Mouse (Mus musculus) lung, postnatal 0 days (tissue): Measurements from ENCODE around the gene Prps2. TPM values are rescaled to one million over a fixed set of nuclear protein-coding genes. Genes with fewer than 3 reads are reported as not detected.

Experiments
- ATAC-seq: fragments of 200-750 bp; cut with Nextera tagmentation; 2 replicates; pipeline ENCODE4 v1.8.0; 2017; ENCODE audit warnings: moderate library complexity
- DNase-seq: peaks from one replicate; pipeline ENCODE4 v3.0.0-alpha.2; 2016; ENCODE audit warnings: low spot score
- H3K27ac ChIP-seq: fragments of 300-500 bp; sonication (generic); 2 replicates; pipeline ENCODE4 v1.5.1; 2014; ENCODE audit warnings: antibody characterized with exemption, mild to moderate bottlenecking, low read length, mixed read lengths
- H3K27me3 ChIP-seq: fragments of 300-500 bp; sonication (generic); replicated peaks from 2 replicates; pipeline ENCODE4 v1.6.1; 2014; ENCODE audit warnings: low read length, mixed read lengths; ENCODE audit not compliant: insufficient read depth
- H3K36me3 ChIP-seq: fragments of 300-500 bp; sonication (generic); 2 replicates; pipeline ENCODE4 v1.6.1; 2014; ENCODE audit warnings: low read length, mixed read lengths; ENCODE audit not compliant: insufficient read depth
- H3K4me1 ChIP-seq: fragments of 300-500 bp; sonication (generic); 2 replicates; pipeline ENCODE4 v1.6.1; 2014; ENCODE audit warnings: antibody characterized with exemption, low read depth, low read length, mixed read lengths; ENCODE audit not compliant: insufficient read depth
- H3K4me2 ChIP-seq: fragments of 300-500 bp; sonication (generic); replicated peaks from 2 replicates; pipeline ENCODE4 v1.6.1; 2014; ENCODE audit warnings: low read depth, mild to moderate bottlenecking, low read length, moderate library complexity, mixed read lengths
- H3K4me3 ChIP-seq: fragments of 300-500 bp; sonication (generic); 2 replicates; pipeline ENCODE4 v1.5.1; 2014; ENCODE audit warnings: low read depth, low read length
- H3K9ac ChIP-seq: fragments of 300-500 bp; sonication (generic); replicated peaks from 2 replicates; pipeline ENCODE4 v1.6.1; 2014; ENCODE audit warnings: low read depth, mild to moderate bottlenecking
- H3K9me3 ChIP-seq: fragments of 300-500 bp; sonication (generic); 2 replicates; pipeline ENCODE4 v1.6.1; 2016; ENCODE audit warnings: low read length, mixed read lengths
- CTCF ChIP-seq: IDR thresholded peaks from 2 replicates; pipeline ENCODE4 v1.5.1; 2016; ENCODE audit warnings: antibody characterized with exemption, mild to moderate bottlenecking
- EP300 ChIP-seq: IDR thresholded peaks from 2 replicates; pipeline ENCODE4 v1.6.1; 2016; ENCODE audit warnings: antibody characterized with exemption, mild to moderate bottlenecking, control low read depth
- WGBS: fragments of 180-500 bp; shearing (Covaris S2); extraction: QIAGEN DNeasy Blood & Tissue Kit; methylation state at CpG from one replicate; pipeline ENCODE4 v1.1.7; 2014; 5-methylcytosine and 5-hydroxymethylcytosine counted together
- polyA plus RNA-seq: library from polyadenylated mRNA; unstranded; fragments of >200 nt; fragmentation: Nextera tagmentation; extraction: Ambion mirVana; gene quantifications from 2 replicates; pipeline ENCODE4 v1.2.1, GENCODE M21; 2015

Gene Prps2
- polyA plus RNA-seq, 1 experiment from 2014 or later = 18.9 TPM

DNA sequence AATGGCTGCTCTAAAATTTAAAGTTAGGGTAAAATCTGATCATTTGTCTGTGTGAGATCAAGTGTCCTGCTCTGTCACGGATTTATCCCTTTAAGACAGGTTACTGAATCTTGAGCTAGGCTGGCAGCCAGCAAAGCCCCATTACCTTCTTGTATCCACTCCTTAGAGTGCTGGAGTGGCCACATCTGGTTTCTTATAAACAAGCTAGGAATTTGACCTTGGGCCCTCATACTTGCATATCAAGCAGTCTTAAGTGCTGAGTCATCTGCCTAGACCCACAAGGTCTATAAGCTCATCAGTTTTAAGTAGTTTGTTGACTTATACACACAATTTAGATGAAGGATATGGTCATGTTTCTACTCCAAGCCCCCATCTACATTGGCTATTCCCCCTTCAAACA, 38.2 kb downstream of the Prps2 start:
- Histone ChIP-seq H3K4me1 (no peaks in the 10 kb centered on the region), H3K4me3 (no peak overlapping the region), H3K27ac (no peak overlapping the region), H3K4me2 (no peak overlapping the region), H3K27me3 (no peaks in the 10 kb centered on the region), H3K9me3 (no peaks in the 10 kb centered on the region), H3K36me3 (no peaks in the 10 kb centered on the region), H3K9ac (no peak overlapping the region)
- 41% methylated on average over 1 of the region's 1 CpGs for WGBS
- peak; percentile 70 for ATAC-seq
- TF ChIP-seq CTCF = no peak
- peak; percentile 40; the same call in 1 of the 2 replicates for TF ChIP-seq EP300
- DNase-seq = peak; percentile 17

DNA sequence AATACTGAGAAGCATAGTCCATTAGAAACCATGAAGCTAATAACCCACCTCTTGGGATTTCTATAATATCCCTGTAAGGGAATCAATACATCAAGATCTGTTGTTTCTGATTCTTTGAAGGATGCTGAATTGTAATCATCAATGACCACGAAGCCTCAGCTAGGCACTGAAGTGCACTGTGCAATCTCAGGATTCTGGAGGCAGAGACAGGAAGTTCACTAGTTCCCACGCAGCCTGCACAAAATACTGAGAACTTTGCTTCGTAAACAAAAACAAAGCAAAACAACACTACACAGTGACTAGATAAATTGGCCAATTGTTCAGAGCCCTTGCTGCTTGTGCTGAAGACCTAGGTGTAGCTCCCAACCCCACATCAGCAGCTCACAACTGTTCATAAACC, 40.7 kb downstream of the Prps2 start:
- Histone ChIP-seq H3K36me3 (no peaks in the 10 kb centered on the region), H3K9ac (no peak overlapping the region), H3K9me3 (no peaks in the 10 kb centered on the region), H3K27ac (no peak overlapping the region), H3K27me3 (no peaks in the 10 kb centered on the region), H3K4me2 (no peak overlapping the region), H3K4me1 (no peaks in the 10 kb centered on the region), H3K4me3 (no peak overlapping the region)
- DNase-seq (no peak), ATAC-seq (no peak)
- no peak for TF ChIP-seq CTCF
- 77% methylated on average over 3 of the region's 3 CpGs for WGBS

DNA sequence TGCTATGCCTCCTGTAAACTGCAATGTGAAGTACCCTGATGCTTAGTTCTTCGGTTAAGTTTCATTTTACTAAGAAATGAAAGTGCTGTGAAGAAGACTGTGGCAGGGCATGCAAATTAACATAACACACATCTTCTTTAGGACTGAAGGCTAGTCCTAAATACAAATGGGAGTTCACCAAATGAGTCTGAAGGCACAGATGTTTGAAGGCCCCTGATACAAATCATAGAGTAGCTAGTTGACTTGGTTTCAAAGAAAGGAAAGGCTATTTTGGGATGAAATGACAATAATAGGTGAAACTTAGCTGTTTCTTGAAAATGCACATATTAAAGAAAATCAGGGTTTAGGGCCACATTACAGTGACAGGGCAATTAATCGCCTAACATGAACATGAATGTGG, 42.4 kb downstream of the Prps2 start:
- Histone ChIP-seq H3K9me3 (no peaks in the 10 kb centered on the region), H3K4me3 (no peak overlapping the region), H3K27ac (no peak overlapping the region), H3K4me2 (no peak overlapping the region), H3K9ac (no peak overlapping the region), H3K4me1 (no peaks in the 10 kb centered on the region), H3K36me3 (no peaks in the 10 kb centered on the region), H3K27me3 (no peaks in the 10 kb centered on the region)
- no peak for DNase-seq
- WGBS = 83% methylated on average over 2 of the region's 2 CpGs
- no peak for ATAC-seq
- no peak for TF ChIP-seq EP300
- TF ChIP-seq CTCF = no peak

DNA sequence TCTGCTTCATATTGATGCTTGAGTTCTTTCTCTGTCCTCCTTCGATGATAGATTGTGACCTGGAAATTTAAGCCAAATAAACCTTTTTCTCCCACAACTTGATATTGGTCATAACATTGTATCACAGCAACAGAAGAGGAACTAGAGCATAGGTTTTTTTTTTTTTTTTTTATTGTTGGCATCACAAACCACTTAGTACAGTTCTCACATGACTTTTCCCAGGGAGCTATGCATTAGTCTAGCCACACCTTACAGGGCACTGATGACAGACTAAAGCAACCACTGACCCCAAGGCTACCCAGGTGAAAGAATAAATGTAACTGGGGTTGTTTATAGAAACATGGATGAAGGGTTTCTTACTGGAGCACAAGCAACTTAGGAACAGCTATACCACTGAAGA, 44.6 kb downstream of the Prps2 start:
- Histone ChIP-seq H3K4me2 (no peak overlapping the region), H3K36me3 (no peaks in the 10 kb centered on the region), H3K9me3 (no peaks in the 10 kb centered on the region), H3K9ac (no peak overlapping the region), H3K27ac (no peak overlapping the region), H3K27me3 (no peaks in the 10 kb centered on the region), H3K4me1 (no peaks in the 10 kb centered on the region), H3K4me3 (no peak overlapping the region)
- TF ChIP-seq CTCF (no peak), EP300 (no peak)
- ATAC-seq = no peak
- no peak for DNase-seq
- 96% methylated on average over 1 of the region's 1 CpGs for WGBS

DNA sequence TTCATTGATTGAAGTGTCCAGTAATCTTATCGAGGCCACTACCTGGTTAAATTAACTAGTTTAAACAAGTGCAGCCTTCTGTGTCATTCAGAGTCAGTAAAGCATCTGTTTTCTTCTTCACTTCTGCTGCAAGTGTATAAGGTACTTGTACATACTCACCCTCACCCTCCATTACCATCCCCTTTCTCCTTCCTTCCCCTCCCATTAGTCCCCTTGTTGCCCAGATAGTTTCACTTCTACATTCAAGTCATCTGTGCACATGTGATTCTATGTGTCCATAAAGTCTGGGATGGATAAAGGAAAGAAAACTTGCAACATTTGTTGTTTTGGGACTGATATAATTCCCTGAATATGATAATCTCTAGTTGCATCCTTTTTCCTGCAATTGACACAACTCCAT, 48.0 kb downstream of the Prps2 start:
- DNase-seq (no peak), ATAC-seq (no peak)
- 77% methylated on average over 1 of the region's 1 CpGs for WGBS
- Histone ChIP-seq H3K27ac (no peak overlapping the region), H3K36me3 (no peaks in the 10 kb centered on the region), H3K4me3 (no peak overlapping the region), H3K9me3 (no peaks in the 10 kb centered on the region), H3K9ac (no peak overlapping the region), H3K4me2 (no peak overlapping the region), H3K4me1 (no peaks in the 10 kb centered on the region), H3K27me3 (no peaks in the 10 kb centered on the region)
- TF ChIP-seq EP300 = no peak
- no peak for TF ChIP-seq CTCF

DNA sequence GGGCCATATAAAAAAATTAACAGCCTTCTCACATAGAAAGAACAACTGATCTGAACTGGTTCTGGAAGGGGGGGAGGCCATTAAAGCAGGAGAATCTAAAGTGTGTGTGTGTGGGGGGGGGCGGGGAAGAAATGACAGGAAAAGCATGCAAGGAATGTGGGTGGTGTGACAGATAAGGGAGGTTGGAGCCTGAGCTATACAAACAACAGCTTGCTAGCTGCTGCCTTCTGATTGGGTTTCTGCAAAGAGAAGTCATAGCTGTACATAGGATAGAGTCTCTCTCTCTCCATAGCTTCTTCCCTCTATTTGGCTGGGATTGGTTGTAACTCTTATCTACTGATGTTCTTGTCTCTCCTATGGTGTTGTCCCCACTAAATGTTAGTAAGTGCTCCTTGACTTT, 49.9 kb downstream of the Prps2 start:
- peak; percentile 23 for DNase-seq
- WGBS = 0% methylated on average over 1 of the region's 1 CpGs
- H3K36me3 ChIP-seq = no peaks in the 10 kb centered on the region

DNA sequence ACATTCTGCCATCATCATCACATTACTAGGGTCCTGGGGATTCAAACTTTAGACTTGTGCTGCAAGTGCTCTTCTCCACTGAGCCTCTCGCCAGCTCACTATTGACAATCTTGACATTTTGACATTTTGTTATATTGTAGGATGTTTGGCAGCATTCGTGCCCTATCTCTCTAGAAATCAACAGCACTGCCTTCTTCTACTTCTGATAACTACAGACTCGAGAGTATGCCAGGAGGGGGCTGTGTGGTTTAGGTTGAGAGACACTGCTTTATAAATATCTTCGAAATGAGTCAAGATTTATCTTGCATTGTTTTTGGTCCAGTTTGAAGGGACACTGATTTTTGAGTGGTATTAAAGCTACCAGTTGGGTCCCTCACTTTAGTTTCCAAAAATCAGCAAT, 51.6 kb downstream of the Prps2 start:
- Histone ChIP-seq H3K4me2 (no peak overlapping the region), H3K27me3 (no peaks in the 10 kb centered on the region), H3K9me3 (no peaks in the 10 kb centered on the region), H3K36me3 (no peaks in the 10 kb centered on the region), H3K9ac (no peak overlapping the region), H3K4me3 (no peak overlapping the region), H3K4me1 (no peaks in the 10 kb centered on the region), H3K27ac (no peak overlapping the region)
- ATAC-seq (no peak), DNase-seq (no peak)
- WGBS = 59% methylated on average over 4 of the region's 4 CpGs
- TF ChIP-seq CTCF (no peak), EP300 (no peak)

More for the DNA sequence above, 49.9 kb downstream of the Prps2 start:
- Histone ChIP-seq H3K4me2 (no peak overlapping the region), H3K27me3 (no peaks in the 10 kb centered on the region), H3K9me3 (no peaks in the 10 kb centered on the region), H3K9ac (no peak overlapping the region), H3K4me1 (no peaks in the 10 kb centered on the region), H3K4me3 (no peak overlapping the region), H3K27ac (no peak overlapping the region)
- TF ChIP-seq EP300 = no peak
- no peak for TF ChIP-seq CTCF
- peak; percentile 62 for ATAC-seq
